Mouse (Mus musculus) lung, postnatal 0 days (tissue): ENCODE data around the gene Ak5.

ENCODE experiments used
- CTCF ChIP-seq: IDR thresholded peaks from 2 replicates; pipeline ENCODE4 v1.5.1; 2016; ENCODE audit warnings: antibody characterized with exemption, mild to moderate bottlenecking
- EP300 ChIP-seq: IDR thresholded peaks from 2 replicates; pipeline ENCODE4 v1.6.1; 2016; ENCODE audit warnings: antibody characterized with exemption, mild to moderate bottlenecking, control low read depth

- no peak for TF ChIP-seq CTCF
- no peak for TF ChIP-seq EP300
Observed at GRCm38 (mm10) chr3:152509268-152509667, 158.9 kb downstream of the Ak5 start.
